Mouse (Mus musculus): ENCODE measurements around the gene Ints11.

Ints11 gene

DNA sequence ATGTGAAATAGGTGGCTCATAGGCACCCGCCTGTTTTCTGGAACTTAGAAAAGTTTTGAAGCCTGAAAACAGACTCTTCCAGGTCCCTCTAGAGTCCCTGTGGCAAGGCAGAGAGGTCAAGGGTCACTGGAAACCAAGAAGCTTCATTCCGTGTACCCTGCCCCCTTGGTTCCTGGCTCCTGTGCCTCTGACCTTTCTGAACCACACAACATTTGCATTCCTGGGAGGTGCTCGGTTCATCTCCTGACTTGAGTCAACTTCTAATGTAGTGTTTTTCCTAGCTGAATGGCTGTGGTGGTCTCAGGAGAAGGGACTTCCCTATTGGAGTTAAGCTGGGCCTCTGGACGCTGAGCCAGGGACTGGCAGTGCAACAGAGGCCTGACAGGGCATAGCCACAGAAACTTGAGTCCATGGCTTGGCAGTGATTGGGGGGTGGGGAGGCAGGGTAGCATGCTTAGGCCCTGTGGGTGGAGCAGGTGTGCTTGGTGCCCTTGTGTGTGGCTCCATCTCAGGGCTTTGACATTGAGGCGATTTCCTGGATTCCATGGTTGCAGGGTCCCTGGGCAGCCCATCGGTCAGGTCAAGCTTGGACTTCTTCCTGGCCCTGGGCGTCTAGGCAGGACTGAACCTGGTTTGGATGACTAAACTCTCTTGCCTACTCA lies 20.8 kb upstream of the Ints11 start:
- peak; percentile 64 for DNase-seq

DNA sequence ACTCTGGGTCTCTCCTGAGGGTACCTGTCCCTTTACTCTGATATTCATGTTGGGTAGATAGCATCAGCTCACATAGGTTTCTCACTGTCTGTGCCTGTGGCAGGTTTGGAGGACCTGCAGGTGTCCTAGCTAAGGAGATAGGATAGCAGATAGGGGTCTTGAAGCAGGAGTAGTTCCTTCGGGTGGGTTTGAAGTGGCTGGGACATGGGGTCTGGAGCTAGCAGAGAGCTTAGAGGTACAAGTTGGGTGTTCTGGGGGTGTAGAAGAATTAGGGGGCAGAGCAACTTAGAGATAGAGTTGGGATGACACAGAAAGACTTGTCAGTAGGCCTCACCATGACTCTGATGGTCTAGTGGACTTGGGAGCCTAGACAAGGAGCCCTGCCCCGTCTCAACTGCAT lies 20.0 kb upstream of the Ints11 start:
- DNase-seq = no peak

DNA sequence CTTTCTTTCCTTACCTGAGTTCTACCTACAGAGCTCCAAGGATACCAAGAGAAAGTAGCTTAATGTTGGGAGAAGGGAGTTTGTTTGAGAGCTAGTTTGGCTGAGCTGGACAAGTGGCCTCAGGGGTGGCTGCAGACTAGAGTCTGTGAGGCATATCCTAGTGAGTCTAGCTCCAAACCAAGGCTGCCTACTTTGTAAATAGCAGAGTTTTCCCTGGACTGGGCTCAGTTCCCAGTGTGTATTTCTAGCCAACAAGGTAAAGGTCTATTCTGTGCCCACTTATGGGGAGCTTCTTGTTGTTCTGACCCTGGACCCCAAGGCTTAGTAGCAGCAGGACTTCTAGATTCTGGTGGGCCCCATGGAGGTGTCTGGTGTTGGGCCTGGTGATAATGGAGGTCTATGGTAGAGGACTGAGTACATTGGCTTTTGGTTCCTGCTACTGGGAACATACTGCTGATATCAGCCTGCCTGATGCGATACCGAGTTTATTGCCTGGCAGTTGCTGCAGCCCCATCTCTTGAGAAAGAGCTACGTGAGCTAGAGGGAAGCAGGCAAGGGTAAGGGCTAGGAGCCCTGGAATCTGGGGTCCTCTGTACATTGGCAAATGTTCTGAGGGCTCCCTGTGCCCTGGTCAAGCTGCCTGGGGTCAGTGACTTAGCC lies 19.4 kb upstream of the Ints11 start:
- DNase-seq = peak; percentile 55

DNA sequence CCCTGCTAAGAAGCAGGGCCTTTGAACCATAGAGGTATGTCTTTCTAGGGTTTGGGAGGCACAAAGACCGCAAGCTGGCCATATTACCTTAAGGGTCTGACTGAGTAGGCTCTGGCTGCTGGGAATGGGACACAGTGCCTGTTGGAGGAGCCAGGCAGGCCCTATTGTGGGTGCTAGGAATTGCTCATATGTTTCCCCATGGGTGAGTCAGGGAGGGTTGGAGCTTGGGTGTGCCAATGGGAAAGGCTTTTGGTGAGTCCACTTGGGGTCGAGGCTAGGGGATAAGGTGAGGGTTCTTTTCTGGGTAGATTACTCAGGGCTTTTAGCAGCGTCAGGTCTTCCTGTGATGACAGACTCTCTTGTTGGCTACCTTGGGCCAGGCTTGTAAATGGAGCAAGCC lies 18.0 kb upstream of the Ints11 start:
- no peak for DNase-seq

DNA sequence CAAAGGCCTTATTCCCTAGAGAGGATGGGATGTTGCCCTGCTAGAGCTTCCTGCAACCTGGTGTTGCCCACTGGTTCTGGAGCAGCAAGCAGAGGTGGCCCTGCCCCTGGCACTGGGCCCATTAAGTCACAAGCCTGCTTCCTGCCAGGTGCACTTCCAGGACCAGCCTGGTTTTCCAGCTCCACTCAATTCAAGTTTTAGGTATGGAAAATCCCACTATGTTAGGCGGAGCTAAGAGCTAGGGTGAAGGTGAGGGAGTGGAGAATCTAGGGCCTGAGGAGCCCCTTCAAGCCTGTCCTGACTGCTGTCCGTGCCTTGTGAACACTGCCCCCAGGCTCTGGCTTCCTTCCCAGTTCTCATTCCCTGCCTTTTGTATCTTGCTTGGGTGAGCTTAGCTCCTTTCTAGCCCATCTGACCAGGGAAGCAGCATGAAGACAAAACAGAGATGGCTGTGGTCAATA lies 17.4 kb upstream of the Ints11 start:
- DNase-seq = peak; percentile 72

DNA sequence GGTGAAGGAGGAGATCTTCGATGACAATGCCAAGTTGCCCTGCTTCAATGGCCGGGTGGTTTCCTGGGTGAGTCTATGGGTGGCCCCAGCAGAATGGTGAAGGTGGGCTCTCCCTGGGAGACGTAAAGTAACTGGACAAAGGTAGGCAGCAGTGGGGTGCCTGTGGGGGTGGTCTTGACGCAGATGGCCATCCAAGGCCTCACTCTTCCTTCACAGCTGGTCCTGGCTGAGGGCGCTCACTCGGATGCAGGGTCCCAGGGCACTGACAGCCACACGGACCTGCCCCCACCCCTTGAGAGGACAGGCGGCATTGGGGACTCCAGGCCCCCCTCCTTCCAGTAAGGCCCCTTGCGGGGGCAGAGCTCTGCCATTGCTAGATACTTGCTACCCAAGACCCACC lies 15.9 kb upstream of the Ints11 start:
- DNase-seq = no peak

DNA sequence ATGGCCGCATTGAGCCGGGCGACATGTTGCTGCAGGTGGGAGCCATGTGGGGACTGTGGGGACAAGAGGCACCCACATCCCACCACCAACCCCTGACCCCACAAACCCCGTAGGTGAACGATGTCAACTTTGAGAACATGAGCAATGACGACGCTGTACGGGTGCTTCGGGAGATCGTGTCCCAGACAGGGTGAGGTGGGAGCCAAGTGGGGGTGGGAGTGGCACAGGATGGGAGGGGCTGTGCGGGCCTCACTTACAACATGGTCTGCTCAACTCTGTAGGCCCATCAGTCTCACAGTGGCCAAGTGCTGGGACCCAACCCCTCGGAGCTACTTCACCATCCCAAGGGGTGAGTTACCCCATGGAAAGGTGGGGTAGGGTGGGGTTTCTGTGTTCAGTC lies 14.4 kb upstream of the Ints11 start:
- DNase-seq = no peak

DNA sequence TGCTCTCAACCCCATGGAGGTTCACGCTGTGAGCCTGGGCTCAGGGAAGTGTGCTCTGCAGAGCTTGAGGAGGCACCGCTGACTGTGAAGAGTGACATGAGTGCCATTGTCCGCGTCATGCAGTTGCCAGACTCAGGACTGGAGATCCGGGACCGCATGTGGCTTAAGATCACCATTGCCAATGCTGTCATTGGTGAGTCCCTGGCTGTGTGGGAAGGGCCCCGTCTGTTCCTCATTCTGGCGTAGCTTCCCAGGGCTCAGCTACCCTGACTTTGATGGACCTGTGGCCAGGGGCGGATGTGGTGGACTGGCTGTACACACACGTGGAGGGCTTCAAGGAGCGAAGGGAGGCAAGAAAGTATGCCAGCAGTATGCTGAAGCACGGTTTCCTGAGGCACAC lies 13.3 kb upstream of the Ints11 start:
- no peak for DNase-seq

DNA sequence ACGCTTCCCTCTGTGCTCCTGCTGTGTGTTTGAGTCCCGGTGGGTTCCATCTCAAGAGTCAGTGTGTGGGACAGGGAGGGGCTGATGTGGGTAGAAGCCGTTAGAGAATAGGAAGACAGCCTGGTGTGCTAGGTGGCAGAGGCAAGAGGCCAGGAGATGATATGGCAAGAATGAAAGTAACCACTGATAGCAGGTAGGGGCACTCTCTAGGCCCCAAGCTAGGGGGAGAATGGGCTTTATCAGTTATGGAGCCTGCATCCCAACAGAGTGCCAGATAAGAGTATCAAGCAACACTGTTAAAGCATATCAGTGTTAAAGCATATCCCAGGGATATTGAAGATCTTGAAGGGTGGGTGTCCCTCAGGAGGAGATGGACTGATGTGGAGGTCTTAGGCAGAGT lies 12.5 kb upstream of the Ints11 start:
- no peak for DNase-seq

DNA sequence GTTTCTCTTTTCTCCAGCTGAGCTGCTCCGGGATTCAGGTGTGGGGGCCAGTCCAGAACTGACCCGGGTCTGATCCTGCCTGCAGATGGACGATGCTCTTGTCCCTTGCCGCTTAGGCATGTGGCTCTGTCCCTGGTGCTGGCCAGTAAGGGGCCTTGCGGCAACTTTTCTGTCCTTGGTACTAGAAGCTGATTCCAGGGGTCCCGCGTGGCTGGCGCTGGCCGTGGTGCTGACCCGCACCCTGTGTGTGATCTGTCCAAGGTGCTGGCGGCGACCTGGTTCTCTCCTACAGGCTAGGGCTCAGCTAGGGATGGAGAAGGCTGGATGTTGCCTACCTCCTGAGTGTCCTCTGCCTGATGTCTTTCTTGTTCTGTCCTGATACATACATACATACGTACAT lies 10.0 kb upstream of the Ints11 start:
- DNase-seq = no peak

DNA sequence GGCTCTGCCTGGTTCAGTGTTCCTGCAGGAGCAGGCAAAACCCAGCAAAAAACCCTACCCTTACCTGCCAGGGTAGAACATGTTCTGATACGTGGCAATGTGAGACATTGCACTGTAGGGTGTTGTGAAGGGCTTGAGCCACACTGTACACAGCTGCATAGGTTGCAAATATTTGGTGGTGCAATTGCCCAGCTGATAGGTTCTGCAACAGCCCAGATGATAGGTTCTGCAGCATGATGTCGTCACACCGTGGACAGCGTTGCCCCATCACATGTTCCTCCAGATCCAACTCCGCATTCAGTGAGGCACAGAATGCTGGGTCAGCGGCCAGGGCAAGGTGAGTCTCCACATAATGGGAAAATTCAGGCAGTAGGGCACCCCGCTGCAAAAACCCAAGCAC lies 7.6 kb upstream of the Ints11 start:
- no peak for DNase-seq

DNA sequence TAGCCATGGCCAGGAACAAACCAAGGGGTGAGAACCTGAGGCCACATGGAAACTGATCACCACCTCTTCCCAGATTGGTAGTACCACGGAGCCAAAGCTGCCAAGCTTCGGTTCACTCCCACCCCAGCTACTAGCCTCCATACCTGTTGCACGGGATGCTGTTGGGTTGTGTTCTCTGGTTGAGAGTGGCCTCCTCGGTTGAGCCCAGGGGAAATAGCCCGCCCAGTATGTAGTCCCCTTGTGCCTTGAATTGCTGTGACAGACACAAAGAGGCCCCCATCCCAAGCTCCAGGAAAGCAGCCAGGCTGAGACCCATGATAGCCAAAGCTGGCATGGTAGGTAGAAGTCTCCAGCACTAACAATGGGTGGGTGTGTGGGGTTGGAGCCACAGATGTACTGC lies 6.3 kb upstream of the Ints11 start, which contains the start of gene Tas1r3:
TSS of gene Tas1r3 (minus strand) at position 362 of the 400 bp plus-strand sequence.
- DNase-seq = no peak

DNA sequence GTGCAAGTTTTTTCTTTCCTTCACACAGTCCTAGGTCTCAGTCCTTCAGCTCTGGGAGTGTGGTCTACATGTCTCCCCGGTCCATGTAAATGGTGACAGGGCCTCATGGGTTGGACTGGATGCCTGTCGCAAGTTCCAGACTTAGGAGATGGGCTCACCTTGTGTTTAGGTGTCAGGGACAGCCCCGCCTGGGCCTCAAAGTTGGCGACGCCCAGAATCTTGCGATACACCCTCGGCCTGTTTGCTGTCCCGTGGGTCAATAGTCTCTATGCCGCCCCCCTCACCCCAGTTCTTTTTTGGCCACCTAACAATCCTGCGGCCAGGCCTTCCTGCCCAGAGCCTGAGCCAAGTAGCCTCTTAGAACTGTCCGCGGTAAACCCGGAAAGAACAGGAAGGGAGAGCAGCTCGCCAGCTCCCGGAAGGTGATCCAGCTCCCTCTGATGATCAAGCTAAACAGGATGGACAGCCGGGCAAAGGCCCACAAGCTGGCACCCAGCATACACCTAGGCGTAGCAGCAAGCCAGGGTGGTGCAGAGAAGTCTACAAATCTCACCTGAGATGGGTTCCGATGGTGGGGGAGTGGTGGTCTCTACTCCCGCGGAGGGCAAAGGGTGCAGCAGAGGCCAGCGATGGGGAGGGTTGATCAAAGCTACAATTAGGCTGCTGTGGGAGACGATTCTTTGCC lies 590 bp upstream of the Ints11 start:
- peak; percentile 49 for DNase-seq

DNA sequence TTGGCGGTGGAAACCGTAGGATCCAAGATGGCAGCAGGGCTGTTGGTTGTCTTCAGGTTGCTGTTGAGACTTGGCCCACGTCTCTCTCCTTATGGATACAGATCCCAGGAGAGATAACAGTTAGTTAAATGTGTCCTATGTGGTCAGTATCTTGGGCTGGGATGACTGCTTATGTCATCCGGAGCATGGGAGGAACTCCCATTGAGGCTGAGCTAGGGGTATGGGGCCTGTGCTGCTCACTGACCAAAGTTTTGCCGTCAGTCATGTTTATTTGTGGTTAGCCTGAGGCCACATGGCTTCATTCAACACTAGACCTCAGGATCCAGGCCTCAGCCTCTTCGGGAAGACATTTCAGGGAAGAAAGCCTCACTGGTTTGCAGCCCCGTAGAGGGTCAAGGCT lies 2.1 kb downstream of the Ints11 start:
- no peak for DNase-seq

DNA sequence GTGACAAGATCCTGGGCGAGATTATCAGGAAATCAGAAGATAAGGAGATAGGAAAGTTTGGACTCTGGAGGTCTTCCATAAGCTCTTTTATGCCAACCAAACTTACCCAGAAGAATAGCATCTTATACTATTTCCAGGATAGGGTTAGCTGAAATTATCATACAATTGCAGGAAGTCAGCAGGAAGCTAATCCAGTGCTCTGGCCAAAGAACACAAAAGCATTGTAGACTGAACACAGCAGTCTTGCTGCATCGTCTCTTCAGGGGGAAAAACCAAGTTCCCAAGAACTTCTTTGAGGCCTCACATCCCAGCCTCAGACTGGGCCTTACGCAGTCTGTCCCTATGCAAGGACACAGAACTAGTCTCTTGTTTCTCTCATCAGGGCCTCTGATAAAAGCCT lies 14.2 kb downstream of the Ints11 start:
- DNase-seq = no peak

DNA sequence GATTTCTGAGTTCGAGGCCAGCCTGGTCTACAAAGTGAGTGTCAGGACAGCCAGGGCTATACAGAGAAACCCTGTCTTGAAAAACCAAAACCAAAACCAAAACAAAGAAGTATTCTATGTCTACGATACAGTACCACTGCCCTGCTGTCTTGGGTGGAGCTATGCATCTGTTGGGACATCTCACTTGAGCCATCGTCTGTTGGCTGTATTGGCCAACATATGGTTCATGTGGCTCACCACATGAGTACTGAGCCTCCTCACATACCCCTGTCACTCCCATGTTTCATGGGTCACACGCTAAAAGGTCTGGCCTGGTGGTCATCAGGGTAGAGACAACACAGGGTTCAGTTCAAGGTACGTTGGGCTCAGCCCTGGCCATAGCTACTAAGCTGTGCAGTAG lies 17.0 kb downstream of the Ints11 start:
- no peak for DNase-seq

DNA sequence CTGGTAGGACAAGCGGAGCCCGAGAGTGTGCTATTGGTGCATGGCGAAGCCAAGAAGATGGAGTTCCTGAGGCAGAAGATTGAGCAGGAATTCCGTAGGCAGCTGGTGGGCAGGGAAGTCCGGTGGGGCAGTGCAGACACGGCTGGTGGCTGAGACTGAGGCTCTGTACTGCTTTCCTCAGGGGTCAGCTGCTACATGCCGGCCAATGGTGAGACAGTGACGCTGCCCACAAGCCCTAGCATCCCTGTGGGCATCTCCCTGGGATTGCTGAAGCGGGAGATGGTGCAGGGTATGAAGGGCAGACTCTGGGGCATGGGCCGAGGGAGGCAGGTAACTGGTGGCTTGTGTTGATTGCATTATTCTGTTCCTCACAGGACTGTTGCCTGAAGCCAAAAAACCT lies 18.3 kb downstream of the Ints11 start:
- no peak for DNase-seq

DNA sequence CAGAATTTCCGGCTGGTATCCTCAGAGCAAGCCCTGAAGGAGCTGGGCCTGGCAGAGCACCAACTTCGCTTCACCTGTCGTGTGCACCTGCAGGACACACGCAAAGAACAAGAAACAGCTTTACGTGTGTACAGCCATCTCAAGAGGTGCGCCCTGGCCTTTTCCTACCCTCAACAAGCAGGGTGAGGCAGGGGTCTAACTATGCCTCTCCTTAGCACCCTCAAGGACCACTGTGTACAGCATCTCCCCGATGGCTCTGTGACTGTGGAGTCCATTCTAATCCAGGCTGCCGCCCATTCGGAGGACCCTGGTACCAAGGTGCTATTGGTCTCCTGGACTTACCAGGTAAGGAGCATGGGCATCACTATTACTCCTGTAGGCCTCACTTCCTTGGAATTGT lies 18.8 kb downstream of the Ints11 start:
- no peak for DNase-seq

DNA sequence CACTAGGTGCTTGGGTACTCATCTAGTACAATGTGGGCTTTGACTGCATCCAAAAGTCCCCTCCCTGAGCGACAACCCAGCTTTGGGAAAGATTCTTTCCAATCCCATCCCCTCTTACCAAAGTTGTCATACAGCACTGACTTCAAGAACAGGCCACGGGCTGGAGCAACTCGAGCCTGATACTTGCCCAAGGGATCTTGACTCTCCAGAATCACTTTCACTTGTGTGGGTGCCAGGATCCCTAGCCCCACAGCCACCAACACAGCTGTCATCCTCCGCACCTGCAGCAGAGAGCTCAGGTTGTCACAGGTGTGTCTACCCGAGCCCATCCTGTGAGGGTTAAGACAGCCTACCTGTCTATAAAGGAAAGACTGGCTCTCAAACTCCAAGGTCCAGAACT lies 20.0 kb downstream of the Ints11 start:
- no peak for DNase-seq

DNA sequence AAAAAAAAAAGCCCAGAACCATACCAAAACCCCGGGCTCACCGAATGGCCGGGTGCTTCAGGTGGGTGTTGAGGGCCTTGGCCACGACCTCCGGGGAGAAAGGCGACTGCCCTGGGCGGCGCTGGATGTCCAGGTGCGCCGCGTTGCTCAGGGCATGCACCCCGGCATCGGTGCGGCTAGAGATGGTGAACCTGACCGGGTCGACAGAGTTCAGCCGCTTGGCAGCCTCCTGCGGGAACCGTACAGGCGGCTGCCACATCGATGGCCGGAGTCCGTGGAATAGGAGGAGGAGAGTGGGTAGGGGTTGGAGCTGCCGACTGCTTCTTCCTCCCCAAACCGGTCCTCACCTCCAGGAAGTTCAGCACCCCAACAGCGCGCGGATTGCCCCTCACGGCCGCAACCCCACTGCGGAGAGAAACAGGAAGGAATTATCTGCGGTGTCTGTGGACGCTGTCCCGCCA lies 21.7 kb downstream of the Ints11 start:
- peak; percentile 24 for DNase-seq

DNA sequence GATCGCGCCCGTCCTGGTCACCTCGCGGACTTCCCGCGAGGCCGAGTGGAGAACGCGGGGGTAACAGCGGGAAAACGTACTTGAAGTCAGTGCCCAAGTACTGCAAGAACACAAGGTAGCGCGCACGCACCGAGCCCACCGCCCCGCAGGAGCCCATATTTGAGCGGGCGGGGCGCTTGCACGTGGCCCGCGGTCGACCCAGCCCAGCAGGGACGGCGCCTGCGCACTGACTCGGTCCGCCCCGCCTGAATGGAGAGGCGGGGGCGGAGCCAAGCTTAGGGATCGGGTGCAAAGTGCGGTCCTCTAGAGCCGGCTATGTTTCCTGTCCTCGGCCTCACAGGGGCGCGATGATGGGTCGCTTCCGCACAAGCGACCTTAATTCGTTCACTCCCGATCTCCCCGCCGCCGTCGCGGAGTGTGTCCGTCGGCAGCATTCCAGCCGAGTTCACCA lies 22.2 kb downstream of the Ints11 start, which contains the start of the genes Pusl1 and Acap3:
TSS of gene Pusl1 (minus strand) at position 231 of the 451 bp plus-strand sequence.
TSS of gene Acap3 (plus strand) at position 272 of the 451 bp plus-strand sequence.
- peak; percentile 98 for DNase-seq

DNA sequence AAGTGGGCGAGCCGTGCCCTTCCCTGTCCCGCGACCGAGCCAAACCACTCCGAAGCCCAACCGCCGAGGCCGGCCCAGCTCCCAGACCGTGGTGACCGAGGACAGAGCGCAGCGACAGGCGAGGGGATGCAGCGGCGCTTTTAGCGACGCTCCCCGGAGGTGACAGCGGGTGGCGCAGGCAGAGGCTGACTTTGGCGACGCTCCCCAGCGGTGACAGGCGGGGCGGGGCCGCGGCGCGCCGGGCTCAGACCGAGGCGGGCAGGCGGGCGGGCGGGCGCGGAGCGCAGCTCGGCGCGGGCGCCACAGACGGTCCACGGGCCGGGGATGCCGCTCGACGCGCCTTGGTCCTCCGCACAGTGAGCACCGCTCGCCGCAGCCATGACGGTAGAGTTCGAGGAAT lies 22.7 kb downstream of the Ints11 start:
- peak; percentile 86 for DNase-seq

DNA sequence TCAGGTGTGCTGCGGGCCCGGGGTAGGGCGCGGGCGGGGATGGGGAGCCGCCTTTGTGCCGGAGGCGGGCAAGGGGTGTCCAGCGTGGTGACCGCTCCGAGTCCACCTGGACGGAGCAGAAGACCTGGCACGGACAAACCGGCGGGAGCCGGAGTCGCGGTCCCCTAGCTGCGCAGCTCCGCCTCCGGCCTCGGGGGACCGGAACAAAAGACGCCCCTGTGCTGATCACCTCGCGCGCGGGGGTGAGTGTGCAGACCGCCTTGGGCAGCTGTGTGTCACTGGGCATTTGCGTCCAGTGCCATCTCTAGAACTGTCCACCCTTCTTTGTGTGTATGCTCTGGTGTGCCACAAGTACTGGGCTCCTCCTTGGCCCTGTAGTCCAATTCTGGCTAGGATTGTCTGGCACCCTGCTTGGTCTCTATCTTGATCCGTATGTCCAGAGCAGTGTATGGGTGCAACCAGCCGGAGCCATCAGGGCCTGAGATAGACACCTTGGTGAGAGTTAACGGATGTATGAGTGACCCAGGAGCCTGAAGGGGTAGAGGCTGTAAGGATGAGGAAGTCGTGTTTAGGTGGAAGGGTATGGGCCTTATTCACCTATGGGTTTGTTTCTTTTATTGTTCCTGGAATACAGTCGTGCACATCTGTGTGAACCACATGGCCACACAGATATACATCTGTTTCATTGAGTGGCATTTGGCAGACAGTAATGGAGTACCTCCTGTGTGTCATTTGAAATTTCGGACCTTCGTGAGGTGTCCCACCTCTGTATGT lies 23.3 kb downstream of the Ints11 start:
- DNase-seq = no peak

Data from kidney, adult 18-20 months (tissue).